Mouse (Mus musculus): ENCODE measurements at regions not wholly inside any gene's neighbourhood (a gene's known extent, or its start where the extent isn't known, plus 50 kb on each side); places are given as distances from the start of the nearest gene placed in this dataset.
"Not testable (repeated sequence)": the region's sequence is repeated elsewhere in the genome, so short reads cannot be mapped to it uniquely, and the experiment has no call there.

DNA sequence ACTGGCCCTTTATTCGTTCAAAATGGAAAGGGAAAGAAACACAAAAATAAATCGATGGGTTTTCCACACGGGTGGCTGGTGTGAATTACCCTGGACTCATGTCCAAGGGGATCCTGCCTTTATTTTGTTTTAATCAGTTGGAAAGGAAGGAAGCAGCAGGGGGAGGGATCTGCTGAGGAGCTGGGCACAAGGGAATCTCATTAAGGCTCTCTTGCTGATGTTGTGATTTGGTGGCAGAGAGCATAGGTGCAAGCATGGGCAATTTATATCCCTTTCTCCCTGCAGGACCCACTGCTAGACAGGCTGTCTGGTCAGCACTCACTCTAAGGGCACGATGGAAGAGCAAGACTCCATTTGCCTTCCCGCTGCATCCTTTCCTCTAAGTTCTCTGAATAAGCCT lies 469.2 kb downstream of the Epha7 start:
- intact Hi-C loops (cut with DNase I): no loop called here

GRCm38 (mm10) chr4:29301348-29301747 lies 488.4 kb downstream of the Epha7 start:
- no peak for DNase-seq (ENCODE audit: low spot score in 2 of 2)
- intact Hi-C loops (cut with DNase I): no loop called here

More for the DNA sequence above, 469.2 kb downstream of the Epha7 start:
- DNase-seq (ENCODE audit: low spot score in 2 of 2): no peak

- DNase-seq (ENCODE audit: low spot score in 2 of 2): no peak
- intact Hi-C loops (cut with DNase I): no loop called here
Observed at GRCm38 (mm10) chr4:29303951-29304350, 491.0 kb downstream of the Epha7 start.

GRCm38 (mm10) chr4:29307245-29307644 lies 494.3 kb downstream of the Epha7 start:
- DNase-seq (ENCODE audit: low spot score in 2 of 2): peak in 1 of 2 experiments; percentile 22
- intact Hi-C loops (cut with DNase I): no loop called here

GRCm38 (mm10) chr4:29323921-29324320 lies 511.0 kb downstream of the Epha7 start:
- intact Hi-C loops (cut with DNase I): no loop called here
- DNase-seq (ENCODE audit: low spot score in 2 of 2): no peak

GRCm38 (mm10) chr4:29329145-29329544 lies 516.2 kb downstream of the Epha7 start:
- intact Hi-C loops (cut with DNase I): no loop called here
- DNase-seq (ENCODE audit: low spot score in 2 of 2): no peak

GRCm38 (mm10) chr4:29331747-29332146 lies 518.8 kb downstream of the Epha7 start:
- intact Hi-C loops (cut with DNase I): no loop called here
- no peak for DNase-seq (ENCODE audit: low spot score in 2 of 2)

- intact Hi-C loops (cut with DNase I): no loop called here
Observed at GRCm38 (mm10) chr4:29337245-29337644, 524.3 kb downstream of the Epha7 start.

GRCm38 (mm10) chr4:29362191-29362590 lies 549.3 kb downstream of the Epha7 start:
- no peak for DNase-seq (ENCODE audit: low spot score in 2 of 2)
- intact Hi-C loops (cut with DNase I): no loop called here

More at GRCm38 (mm10) chr4:29337245-29337644, 524.3 kb downstream of the Epha7 start:
- no peak for DNase-seq (ENCODE audit: low spot score in 2 of 2)

DNA sequence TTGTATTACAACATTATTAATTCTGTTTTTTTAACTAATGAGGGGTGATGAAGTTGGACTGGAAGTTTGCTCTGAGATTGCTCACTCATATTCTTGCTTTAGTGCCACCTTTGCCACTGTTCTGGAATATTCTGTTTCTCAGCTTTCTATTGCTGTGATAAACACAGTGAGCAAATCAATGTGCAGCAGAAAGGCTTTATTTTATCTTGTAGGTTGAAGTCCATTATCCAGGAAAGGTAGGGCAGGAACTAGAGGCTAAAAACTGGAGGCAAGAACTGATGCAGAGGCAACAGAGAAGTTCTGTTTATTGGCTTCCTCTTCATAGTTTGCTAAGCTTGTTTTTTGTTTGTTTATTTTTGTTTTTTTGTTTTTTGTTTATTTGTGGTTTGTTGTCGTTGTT lies 576.4 kb downstream of the Epha7 start:
- no peak for DNase-seq (ENCODE audit: low spot score in 2 of 2)
- intact Hi-C loops (cut with DNase I): no loop called here

- no peak for DNase-seq (ENCODE audit: low spot score in 2 of 2)
- intact Hi-C loops (cut with DNase I): no loop called here
Observed at GRCm38 (mm10) chr4:29390333-29390732, 577.4 kb downstream of the Epha7 start.

DNA sequence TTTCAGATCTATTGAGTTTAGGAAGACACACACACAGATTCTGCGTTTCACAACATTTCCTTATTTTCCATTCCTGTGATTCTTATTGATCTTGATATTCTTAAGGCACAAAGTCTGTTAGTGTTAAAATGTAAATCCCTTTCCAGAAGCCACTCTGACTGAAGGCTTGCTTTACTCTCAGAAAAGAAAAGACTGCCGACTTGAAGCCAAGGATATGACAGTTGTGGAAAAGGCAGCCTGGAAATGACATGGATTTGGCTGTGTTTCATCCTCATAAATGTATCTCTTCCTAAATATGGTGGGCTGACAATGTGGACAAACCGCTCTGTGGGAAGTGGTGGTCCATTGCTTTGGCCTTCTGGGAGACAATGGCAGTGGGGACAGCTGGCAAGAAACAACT lies 589.2 kb downstream of the Epha7 start:
- no peak for DNase-seq (ENCODE audit: low spot score in 2 of 2)
- intact Hi-C loops (cut with DNase I): no loop called here

DNA sequence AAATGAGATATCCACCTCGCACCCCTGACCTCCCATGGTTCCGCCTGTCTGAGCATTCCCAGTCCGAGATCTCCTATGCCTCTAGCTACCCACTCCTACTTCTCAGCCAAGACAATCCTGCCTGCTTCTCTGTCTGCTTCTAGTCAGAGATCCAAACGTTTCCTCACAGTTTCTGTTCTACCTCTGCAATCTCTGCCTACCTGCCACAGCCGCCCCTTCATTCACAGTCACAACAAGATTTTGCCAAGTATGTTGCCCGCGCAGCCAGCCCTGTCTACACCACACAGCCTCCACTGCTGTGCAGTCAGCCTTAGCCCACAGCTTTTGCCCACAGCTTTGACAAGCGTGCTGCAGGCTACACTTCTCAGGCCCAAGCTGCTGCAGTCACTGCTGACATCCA lies 601.7 kb downstream of the Epha7 start:
- no peak for DNase-seq (ENCODE audit: low spot score in 2 of 2)
- intact Hi-C loops (cut with DNase I): no loop called here

GRCm38 (mm10) chr4:29420198-29420792 lies 607.4 kb downstream of the Epha7 start:
- DNase-seq (ENCODE audit: low spot score in 2 of 2): no peak
- intact Hi-C loops (cut with DNase I): no loop called here

- DNase-seq (ENCODE audit: low spot score in 2 of 2); intact Hi-C loops (cut with DNase I): not testable (repeated sequence)
Observed at GRCm38 (mm10) chr4:29431493-29431892, 618.6 kb downstream of the Epha7 start.

DNA sequence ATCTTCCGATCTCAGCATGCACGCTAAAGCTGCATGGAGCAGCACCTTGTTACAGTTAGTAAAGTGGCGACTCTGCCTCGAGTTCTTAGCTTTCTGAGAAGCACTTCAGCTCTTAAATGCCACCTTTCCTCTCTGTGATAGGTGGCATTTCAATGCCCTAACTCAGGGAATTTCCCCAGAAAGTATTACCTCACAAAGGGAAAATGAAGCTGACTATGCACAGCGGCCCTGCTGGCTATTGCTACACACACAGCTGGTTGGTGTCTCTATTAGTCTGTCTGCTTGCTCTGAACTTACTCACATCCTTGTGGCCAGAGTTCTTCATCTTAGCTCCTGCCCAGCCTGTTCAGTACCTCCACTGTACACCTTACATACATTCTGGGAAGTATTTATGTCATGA lies 650.4 kb downstream of the Epha7 start:
- intact Hi-C loops (cut with DNase I): no loop called here

GRCm38 (mm10) chr4:29466315-29466714 lies 653.4 kb downstream of the Epha7 start:
- intact Hi-C loops (cut with DNase I): no loop called here
- peak in 1 of 2 experiments; percentile 3 for DNase-seq (ENCODE audit: low spot score in 2 of 2)

More for the DNA sequence above, 650.4 kb downstream of the Epha7 start:
- DNase-seq (ENCODE audit: low spot score in 2 of 2): no peak

GRCm38 (mm10) chr4:29480384-29481092 lies 667.6 kb downstream of the Epha7 start:
- DNase-seq (ENCODE audit: low spot score in 2 of 2): no peak
- intact Hi-C loops (cut with DNase I): no loop called here

DNA sequence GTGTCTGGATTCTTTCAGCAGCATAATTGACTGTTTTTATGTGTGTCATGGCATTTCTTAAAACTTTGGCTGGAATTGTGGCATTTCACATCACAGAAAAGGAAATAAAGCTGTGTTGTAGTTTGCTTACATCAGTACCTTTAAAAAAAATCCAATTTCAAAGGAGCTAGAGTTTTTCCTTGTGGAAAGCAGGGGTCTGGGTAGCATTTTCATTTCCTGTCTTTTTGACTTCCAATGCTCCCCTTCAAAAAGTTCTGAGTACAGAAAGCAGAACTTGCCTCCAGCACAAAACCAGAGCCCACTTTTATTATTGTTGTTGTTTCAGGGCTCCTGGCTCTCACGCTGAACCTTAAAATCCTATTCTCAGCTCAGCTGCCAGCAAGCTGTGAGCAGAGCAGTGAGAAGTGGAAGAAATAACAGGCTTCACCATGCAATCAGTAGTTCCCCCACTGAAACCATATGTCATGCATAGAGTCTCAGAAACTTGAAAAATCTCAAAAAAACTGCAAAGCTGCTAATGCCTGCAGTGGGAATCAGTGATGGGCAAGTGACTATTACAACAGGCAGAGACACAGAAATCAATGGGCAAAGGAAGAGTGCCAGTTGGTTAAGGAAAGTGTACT lies 668.3 kb downstream of the Epha7 start:
- DNase-seq (ENCODE audit: low spot score in 2 of 2): no peak
- intact Hi-C loops (cut with DNase I): no loop called here

DNA sequence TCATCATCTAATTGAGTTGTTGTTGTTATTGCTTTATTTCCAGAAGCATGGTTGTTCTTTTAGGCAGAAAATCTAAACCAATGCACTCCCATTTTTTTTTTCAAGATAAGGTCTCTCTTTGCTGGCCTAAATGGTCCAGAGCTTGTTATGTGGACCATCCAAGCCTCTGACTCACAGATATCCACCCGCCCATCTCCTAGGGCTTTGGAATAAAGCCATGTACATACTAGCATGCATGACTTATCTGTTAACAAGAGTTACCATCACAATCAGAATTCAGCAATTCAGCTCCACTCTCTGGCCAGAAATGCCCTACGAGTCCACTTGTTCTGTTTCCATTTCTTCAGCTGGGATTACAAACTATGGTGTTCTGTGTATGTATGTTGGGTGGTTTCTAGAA lies 669.5 kb downstream of the Epha7 start:
- intact Hi-C loops (cut with DNase I): no loop called here
- no peak for DNase-seq (ENCODE audit: low spot score in 2 of 2)

DNA sequence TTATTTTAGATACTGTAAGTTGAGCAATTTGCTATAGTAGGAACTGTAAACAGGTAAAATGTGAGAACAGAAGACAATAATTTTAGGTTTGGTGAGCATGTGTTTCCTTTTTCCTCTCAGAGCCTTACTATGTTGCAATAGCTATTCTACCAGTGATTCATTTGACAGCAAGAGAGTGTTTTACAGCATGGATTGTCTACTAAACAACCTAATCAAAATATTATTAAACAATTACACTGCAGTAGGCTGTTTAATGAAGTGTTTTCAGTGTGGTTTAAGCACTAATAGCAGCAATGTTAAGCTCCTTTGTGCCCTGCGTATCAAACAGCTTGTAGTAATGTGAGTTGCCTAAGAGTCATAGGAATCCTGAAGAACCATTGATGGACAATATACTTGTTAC lies 687.9 kb downstream of the Epha7 start:
- intact Hi-C loops (cut with DNase I): no loop called here
- no peak for DNase-seq (ENCODE audit: low spot score in 2 of 2)

All from left cerebral cortex, postnatal 14 days (tissue).